Mouse (Mus musculus) stomach, embryonic 14.5 days (tissue): ENCODE measurements around the gene Zfp622. TPM values are rescaled to one million over a fixed set of nuclear protein-coding genes. Genes with fewer than 3 reads are reported as not detected.

Experiments
- ATAC-seq: fragments of 200-750 bp; cut with Nextera tagmentation; 2 replicates; pipeline ENCODE4 v1.8.0; 2017; ENCODE audit warnings: low read depth, moderate TSS enrichment; ENCODE audit not compliant: insufficient number of reproducible peaks, insufficient read depth, low FRiP score
- H3K27ac ChIP-seq: fragments of 300-500 bp; sonication (generic); 2 replicates; pipeline ENCODE4 v1.5.1; 2014; ENCODE audit warnings: mild to moderate bottlenecking, low read length, moderate library complexity, mixed read lengths
- H3K27me3 ChIP-seq: fragments of 300-500 bp; sonication (generic); 2 replicates; pipeline ENCODE4 v1.6.1; 2014; ENCODE audit warnings: low read length, control low read depth, mixed read lengths; ENCODE audit not compliant: control insufficient read depth, insufficient read depth
- H3K36me3 ChIP-seq: fragments of 300-500 bp; sonication (generic); 2 replicates; pipeline ENCODE4 v1.6.1; 2014; ENCODE audit warnings: mild to moderate bottlenecking, control low read depth, low read length, moderate library complexity, mixed read lengths; ENCODE audit not compliant: control insufficient read depth, insufficient read depth
- H3K4me1 ChIP-seq: fragments of 300-500 bp; sonication (generic); 2 replicates; pipeline ENCODE4 v1.6.1; 2014; ENCODE audit warnings: low read length, control low read depth, mixed read lengths; ENCODE audit not compliant: control insufficient read depth, insufficient read depth
- H3K4me2 ChIP-seq: fragments of 300-500 bp; sonication (generic); replicated peaks from 2 replicates; pipeline ENCODE4 v1.6.1; 2014; ENCODE audit warnings: low read depth, low read length, control low read depth
- H3K4me3 ChIP-seq: fragments of 300-500 bp; sonication (generic); 2 replicates; pipeline ENCODE4 v1.5.1; 2014; ENCODE audit warnings: low read depth, low read length, control low read depth
- H3K9ac ChIP-seq: fragments of 300-500 bp; sonication (generic); replicated peaks from 2 replicates; pipeline ENCODE4 v1.6.1; 2014; ENCODE audit warnings: low read depth, mild to moderate bottlenecking, control low read depth, low read length, moderate library complexity, mixed read lengths
- H3K9me3 ChIP-seq: fragments of 300-500 bp; sonication (generic); 2 replicates; pipeline ENCODE4 v1.6.1; 2016; ENCODE audit warnings: low read depth, low read length, control low read depth; ENCODE audit not compliant: control insufficient read depth
- WGBS: fragments of 180-500 bp; shearing (Covaris S2); extraction: QIAGEN DNeasy Blood & Tissue Kit; methylation state at CpG from one replicate; pipeline ENCODE4 v1.1.7; 2014; 5-methylcytosine and 5-hydroxymethylcytosine counted together
- microRNA-seq: library from miRNA; unstranded; fragments of <30 nt; microRNA quantifications from one replicate; pipeline ENCODE4, GENCODE M21; 2016
- polyA plus RNA-seq: library from polyadenylated mRNA; unstranded; fragments of >200 nt; fragmentation: Nextera tagmentation; extraction: Ambion mirVana; gene quantifications from 2 replicates; pipeline ENCODE4 v1.2.1, GENCODE M21; 2014

Gene Zfp622
- polyA plus RNA-seq, 1 experiment from 2014 or later = 26.7 TPM

- Histone ChIP-seq H3K36me3 (no peaks in the 10 kb centered on the region), H3K27ac (no peak overlapping the region), H3K4me1 (no peaks in the 10 kb centered on the region), H3K9ac (no peak overlapping the region), H3K9me3 (no peaks in the 10 kb centered on the region), H3K27me3 (no peaks in the 10 kb centered on the region), H3K4me2 (no peak overlapping the region), H3K4me3 (no peak overlapping the region)
- ATAC-seq = no peak
- WGBS = 92% methylated on average over 5 of the region's 5 CpGs
These were observed 38.5 kb downstream of the Zfp622 start for GRCm38 (mm10) chr15:26022636-26023035.

- ATAC-seq = no peak
- H3K9ac ChIP-seq = no peak overlapping the region
- no peaks in the 10 kb centered on the region for H3K27me3 ChIP-seq
- no peak overlapping the region for H3K4me3 ChIP-seq
- H3K4me1 ChIP-seq = no peaks in the 10 kb centered on the region
- H3K36me3 ChIP-seq = no peaks in the 10 kb centered on the region
- H3K9me3 ChIP-seq = no peaks in the 10 kb centered on the region
- H3K27ac ChIP-seq = no peak overlapping the region
- 47% methylated on average over 3 of the region's 3 CpGs for WGBS
- H3K4me2 ChIP-seq = no peak overlapping the region
These were observed 47.5 kb downstream of the Zfp622 start for GRCm38 (mm10) chr15:26031692-26032091.

- Histone ChIP-seq H3K4me3 (no peak overlapping the region), H3K9ac (no peak overlapping the region), H3K36me3 (no peaks in the 10 kb centered on the region), H3K4me2 (no peak overlapping the region), H3K27me3 (no peaks in the 10 kb centered on the region), H3K27ac (no peak overlapping the region), H3K4me1 (no peaks in the 10 kb centered on the region), H3K9me3 (no peaks in the 10 kb centered on the region)
- no peak for ATAC-seq
- 18% methylated on average over 1 of the region's 1 CpGs for WGBS
These were observed 56.4 kb downstream of the Zfp622 start for GRCm38 (mm10) chr15:26040567-26040966.

GRCm38 (mm10) chr15:26041196-26041947, 57.2 kb downstream of the Zfp622 start:
- WGBS = 82% methylated on average over 2 of the region's 2 CpGs
- no peak overlapping the region for H3K4me3 ChIP-seq
- no peaks in the 10 kb centered on the region for H3K36me3 ChIP-seq
- no peaks in the 10 kb centered on the region for H3K27me3 ChIP-seq
- no peak for ATAC-seq
- no peak overlapping the region for H3K4me2 ChIP-seq
- H3K27ac ChIP-seq = no peak overlapping the region
- no peak overlapping the region for H3K9ac ChIP-seq
- no peaks in the 10 kb centered on the region for H3K9me3 ChIP-seq
- H3K4me1 ChIP-seq = no peaks in the 10 kb centered on the region

Small RNA genes within 50 kb of the gene (microRNA-seq; reads per million reads assigned to microRNA genes)
- gene Mir7212 = not detected

Other genes starting within 250 kb of the Zfp622 start
- 15.6 and 16.9 TPM in 2 replicates for gene Retreg1, start 141.2 kb upstream of the Zfp622 start, polyA plus RNA-seq